Mouse (Mus musculus) thymus, adult 2 months (tissue): ENCODE data around the gene Lpar1. TPM values are rescaled to one million over a fixed set of nuclear protein-coding genes. Genes with fewer than 3 reads are reported as not detected.

Experiments
- DNase-seq: peaks from one replicate; pipeline ENCODE4 v3.0.0; 2021
- H3K27ac ChIP-seq: fragments of 200-500 bp; 2 replicates; pipeline ENCODE4 v1.5.1; 2012; ENCODE audit warnings: low read length, control low read depth; ENCODE audit not compliant: control insufficient read depth, insufficient read depth
- H3K27me3 ChIP-seq: fragments of 200-500 bp; 2 replicates; pipeline ENCODE4 v1.6.1; 2012; ENCODE audit warnings: mild to moderate bottlenecking, low read length, moderate library complexity, mixed read lengths; ENCODE audit not compliant: control insufficient read depth, insufficient read depth
- H3K36me3 ChIP-seq: fragments of 200-500 bp; 2 replicates; pipeline ENCODE4 v1.6.1; 2012; ENCODE audit warnings: mild to moderate bottlenecking, low read length, moderate library complexity; ENCODE audit not compliant: control insufficient read depth, insufficient read depth
- H3K4me1 ChIP-seq: fragments of 200-500 bp; replicated peaks from 2 replicates; pipeline ENCODE4 v1.6.1; 2012; ENCODE audit warnings: low read length; ENCODE audit not compliant: control insufficient read depth, insufficient read depth
- H3K4me3 ChIP-seq: fragments of 200-500 bp; 2 replicates; pipeline ENCODE4 v1.5.1; 2012; ENCODE audit warnings: mild to moderate bottlenecking, low read length, control low read depth, moderate library complexity; ENCODE audit not compliant: control insufficient read depth, insufficient read depth
- CTCF ChIP-seq: fragments of 200-500 bp; IDR thresholded peaks from 2 replicates; pipeline ENCODE4 v1.5.1; 2012; ENCODE audit warnings: mild to moderate bottlenecking, control low read depth, low read length, moderate library complexity, borderline replicate concordance; ENCODE audit not compliant: control insufficient read depth, poor library complexity, insufficient read depth; ENCODE audit errors: extremely low read depth
- POLR2A ChIP-seq: fragments of 200-500 bp; IDR thresholded peaks from 2 replicates; pipeline ENCODE4 v1.6.1; 2012; ENCODE audit warnings: mild to moderate bottlenecking, low read length, control low read depth, moderate library complexity; ENCODE audit not compliant: control insufficient read depth, poor library complexity, insufficient read depth; ENCODE audit errors: extremely low read depth
- WGBS: fragments of 180-500 bp; shearing (Covaris S2); methylation state at CpG from one replicate; pipeline ENCODE4 v1.1.7; 2018; 5-methylcytosine and 5-hydroxymethylcytosine counted together
- polyA plus RNA-seq: library from polyadenylated mRNA; depleted of rRNA; stranded (reverse); fragments of >200 nt; gene quantifications from 2 replicates; pipeline ENCODE4 v1.2.3, GENCODE M21; 2012

Lpar1 gene
- polyA plus RNA-seq, 1 experiment = 16.6 TPM

GRCm38 (mm10) chr4:58499831-58500230, 53.9 kb downstream of the Lpar1 start:
- Histone ChIP-seq H3K27me3 (no peaks in the 10 kb centered on the region), H3K4me1 (no peaks in the 10 kb centered on the region), H3K27ac (no peak overlapping the region), H3K4me3 (no peak overlapping the region), H3K36me3 (no peaks in the 10 kb centered on the region)
- WGBS = 90% methylated on average over 3 of the region's 3 CpGs
- DNase-seq = no peak
- TF ChIP-seq POLR2A (no peak), CTCF (no peak)

- no peak overlapping the region for H3K27ac ChIP-seq
- no peak overlapping the region for H3K4me3 ChIP-seq
- TF ChIP-seq POLR2A = no peak
- no peak for TF ChIP-seq CTCF
- DNase-seq = no peak
- 92% methylated on average over 3 of the region's 3 CpGs for WGBS
- no peaks in the 10 kb centered on the region for H3K36me3 ChIP-seq
- no peaks in the 10 kb centered on the region for H3K4me1 ChIP-seq
- no peaks in the 10 kb centered on the region for H3K27me3 ChIP-seq
These were observed 54.5 kb downstream of the Lpar1 start for GRCm38 (mm10) chr4:58499241-58499640.

- 88% methylated on average over 6 of the region's 6 CpGs for WGBS
These were observed 55.0 kb downstream of the Lpar1 start for GRCm38 (mm10) chr4:58498734-58499133.

DNA sequence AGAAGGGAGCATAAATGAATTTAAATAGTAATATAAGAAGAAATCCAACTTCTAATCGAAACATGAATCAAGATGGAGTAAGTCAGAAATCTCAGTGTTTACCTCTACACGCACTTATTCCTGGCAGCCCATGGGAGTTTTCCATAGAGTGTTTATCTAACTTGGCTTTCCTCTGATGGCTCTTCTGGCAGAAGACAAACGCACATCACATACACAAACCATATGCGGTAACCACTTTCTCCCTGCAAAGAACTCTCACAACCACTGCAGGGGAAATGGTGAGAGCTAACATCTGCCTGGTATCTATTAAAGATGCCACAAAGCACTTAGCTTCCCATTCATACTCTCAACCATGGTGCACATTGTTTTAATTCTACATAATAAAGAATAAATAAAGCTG, 56.4 kb downstream of the Lpar1 start:
- no peak for TF ChIP-seq CTCF
- TF ChIP-seq POLR2A = no peak
- no peak for DNase-seq
- H3K27ac ChIP-seq = no peak overlapping the region
- no peaks in the 10 kb centered on the region for H3K36me3 ChIP-seq
- WGBS = 95% methylated on average over 4 of the region's 4 CpGs
- H3K27me3 ChIP-seq = no peaks in the 10 kb centered on the region
- no peaks in the 10 kb centered on the region for H3K4me1 ChIP-seq
- no peak overlapping the region for H3K4me3 ChIP-seq

More at GRCm38 (mm10) chr4:58498734-58499133, 55.0 kb downstream of the Lpar1 start:
- Histone ChIP-seq H3K4me3 (no peak overlapping the region), H3K36me3 (no peaks in the 10 kb centered on the region), H3K27ac (no peak overlapping the region), H3K4me1 (no peaks in the 10 kb centered on the region), H3K27me3 (no peaks in the 10 kb centered on the region)
- TF ChIP-seq POLR2A = no peak
- no peak for TF ChIP-seq CTCF
- DNase-seq = no peak

GRCm38 (mm10) chr4:58496743-58497142, 57.0 kb downstream of the Lpar1 start:
- Histone ChIP-seq H3K27me3 (no peaks in the 10 kb centered on the region), H3K4me3 (no peak overlapping the region), H3K4me1 (no peaks in the 10 kb centered on the region), H3K27ac (no peak overlapping the region), H3K36me3 (no peaks in the 10 kb centered on the region)
- DNase-seq = no peak
- WGBS = 84% methylated on average over 8 of the region's 8 CpGs
- TF ChIP-seq POLR2A (no peak), CTCF (no peak)

DNA sequence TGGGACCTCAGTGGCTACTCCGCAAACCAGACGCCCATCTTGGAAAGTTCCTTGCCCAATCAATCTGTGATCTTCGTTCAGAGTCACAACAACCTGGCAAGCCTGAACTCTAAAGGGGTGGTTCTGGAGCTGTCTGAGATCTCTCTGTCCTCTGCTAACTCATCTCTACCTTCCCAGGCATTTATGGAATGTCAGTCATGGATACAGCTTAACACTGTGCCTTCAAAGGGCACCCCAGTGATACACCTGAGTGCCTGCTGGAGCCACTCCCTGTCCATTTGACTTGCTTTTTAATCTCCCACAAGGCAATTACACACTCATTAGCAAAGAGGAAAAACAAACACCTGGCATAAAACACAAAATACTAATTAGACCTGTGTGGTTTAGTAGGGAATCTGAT, 62.0 kb downstream of the Lpar1 start:
- Histone ChIP-seq H3K27ac (no peak overlapping the region), H3K36me3 (no peaks in the 10 kb centered on the region), H3K4me3 (no peak overlapping the region), H3K4me1 (no peaks in the 10 kb centered on the region), H3K27me3 (no peaks in the 10 kb centered on the region)
- no peak for TF ChIP-seq CTCF
- no peak for TF ChIP-seq POLR2A
- DNase-seq = no peak
- 92% methylated on average over 3 of the region's 3 CpGs for WGBS

DNA sequence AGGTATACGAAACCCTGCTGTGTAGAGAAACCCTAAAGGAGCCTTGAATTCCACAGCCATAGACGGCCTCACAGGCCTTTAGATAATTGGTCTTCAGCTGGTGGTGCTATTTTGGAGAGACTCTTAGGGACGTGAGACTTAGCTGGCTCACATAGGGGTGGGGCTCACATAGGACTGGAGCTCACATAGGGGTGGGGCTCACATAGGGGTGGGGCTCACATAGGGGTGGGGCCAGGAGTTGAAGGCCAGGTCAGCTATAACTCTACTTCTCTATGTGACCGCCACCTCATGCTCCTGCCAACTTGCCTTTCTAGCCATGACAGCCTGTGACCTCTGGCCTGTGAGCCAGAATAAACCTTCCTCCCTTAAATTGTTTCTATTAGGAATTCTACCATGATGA, 63.3 kb downstream of the Lpar1 start:
- H3K27me3 ChIP-seq = no peaks in the 10 kb centered on the region
- no peak overlapping the region for H3K4me3 ChIP-seq
- H3K36me3 ChIP-seq = no peaks in the 10 kb centered on the region
- no peak overlapping the region for H3K27ac ChIP-seq
- H3K4me1 ChIP-seq = no peaks in the 10 kb centered on the region
- 95% methylated on average over 4 of the region's 4 CpGs for WGBS
- no peak for DNase-seq
- TF ChIP-seq CTCF (no peak), POLR2A (no peak)
